Mouse (Mus musculus) stomach, postnatal 0 days (tissue): ENCODE results near the gene Slmap. TPM values are rescaled to one million over a fixed set of nuclear protein-coding genes. Genes with fewer than 3 reads are reported as not detected.
A peak's percentile ranks its signal among the peaks of the same experiment; 100 is the strongest.

Source experiments
- ATAC-seq: fragments of 200-750 bp; cut with Nextera tagmentation; 2 replicates; pipeline ENCODE4 v1.8.0; 2017; ENCODE audit not compliant: low FRiP score, low TSS enrichment
- DNase-seq: peaks from one replicate; pipeline ENCODE4 v3.0.0-alpha.2; 2016; ENCODE audit warnings: low spot score
- H3K27ac ChIP-seq: fragments of 300-500 bp; sonication (generic); replicated peaks from 2 replicates; pipeline ENCODE4 v1.5.1; 2014; ENCODE audit warnings: mild to moderate bottlenecking, control low read depth
- H3K27me3 ChIP-seq: fragments of 300-500 bp; sonication (generic); 2 replicates; pipeline ENCODE4 v1.6.1; 2014; ENCODE audit warnings: low read length; ENCODE audit not compliant: control insufficient read depth, insufficient read depth
- H3K36me3 ChIP-seq: fragments of 300-500 bp; sonication (generic); 2 replicates; pipeline ENCODE4 v1.6.1; 2014; ENCODE audit warnings: low read length, mixed read lengths; ENCODE audit not compliant: control insufficient read depth, insufficient read depth
- H3K4me1 ChIP-seq: fragments of 300-500 bp; sonication (generic); replicated peaks from 2 replicates; pipeline ENCODE4 v1.6.1; 2014; ENCODE audit warnings: antibody characterized with exemption; ENCODE audit not compliant: control insufficient read depth, insufficient read depth
- H3K4me2 ChIP-seq: fragments of 300-500 bp; sonication (generic); replicated peaks from 2 replicates; pipeline ENCODE4 v1.6.1; 2014; ENCODE audit warnings: low read depth, mild to moderate bottlenecking, control low read depth, moderate library complexity
- H3K4me3 ChIP-seq: fragments of 300-500 bp; sonication (generic); 2 replicates; pipeline ENCODE4 v1.5.1; 2014; ENCODE audit warnings: low read depth, low read length, control low read depth
- H3K9ac ChIP-seq: fragments of 300-500 bp; sonication (generic); 2 replicates; pipeline ENCODE4 v1.6.1; 2014; ENCODE audit warnings: mild to moderate bottlenecking, low read length, control low read depth, mixed read lengths
- H3K9me3 ChIP-seq: fragments of 300-500 bp; sonication (generic); 2 replicates; pipeline ENCODE4 v1.6.1; 2016; ENCODE audit warnings: low read length; ENCODE audit not compliant: control insufficient read depth
- CTCF ChIP-seq: IDR thresholded peaks from 2 replicates; pipeline ENCODE4 v1.5.1; 2016; ENCODE audit warnings: antibody characterized with exemption, low read depth, mild to moderate bottlenecking, moderate library complexity
- EP300 ChIP-seq: optimal IDR thresholded peaks from 2 replicates; pipeline ENCODE3; 2016; ENCODE audit warnings: antibody characterized with exemption
- WGBS: fragments of 180-500 bp; shearing (Covaris S2); extraction: QIAGEN DNeasy Blood & Tissue Kit; methylation state at CpG from one replicate; pipeline ENCODE4 v1.1.7; 2014; 5-methylcytosine and 5-hydroxymethylcytosine counted together
- polyA plus RNA-seq: library from polyadenylated mRNA; unstranded; fragments of >200 nt; fragmentation: Nextera tagmentation; extraction: Ambion mirVana; gene quantifications from 2 replicates; pipeline ENCODE4 v1.2.1, GENCODE M21; 2015

Slmap gene
- polyA plus RNA-seq, 1 experiment from 2014 or later: 76.5 TPM

- no peak for DNase-seq
- Histone ChIP-seq H3K27ac (no peak overlapping the region), H3K9ac (no peak overlapping the region), H3K36me3 (no peaks in the 10 kb centered on the region), H3K4me1 (no peaks in the 10 kb centered on the region), H3K4me2 (no peak overlapping the region), H3K9me3 (no peaks in the 10 kb centered on the region), H3K4me3 (no peak overlapping the region), H3K27me3 (no peaks in the 10 kb centered on the region)
- TF ChIP-seq EP300 (no peak), CTCF (peak; percentile 42)
- ATAC-seq: no peak
- 79% methylated on average over 1 of the region's 1 CpGs for WGBS
Measured at GRCm38 (mm10) chr14:26495021-26495420, 39.7 kb downstream of the Slmap start.

- no peak overlapping the region for H3K4me2 ChIP-seq
- ATAC-seq: peak; percentile 74
- peak; percentile 86 for DNase-seq
- no peaks in the 10 kb centered on the region for H3K9me3 ChIP-seq
- no peak overlapping the region for H3K9ac ChIP-seq
- no peaks in the 10 kb centered on the region for H3K4me1 ChIP-seq
- TF ChIP-seq EP300 (no peak), CTCF (peak; percentile 97)
- 24% methylated on average over 2 of the region's 2 CpGs for WGBS
- no peaks in the 10 kb centered on the region for H3K36me3 ChIP-seq
- H3K4me3 ChIP-seq: no peak overlapping the region
- no peaks in the 10 kb centered on the region for H3K27me3 ChIP-seq
- H3K27ac ChIP-seq: no peak overlapping the region
Measured at GRCm38 (mm10) chr14:26491150-26491549, 43.6 kb downstream of the Slmap start.

GRCm38 (mm10) chr14:26488329-26489020 is 46.3 kb downstream of the Slmap start:
- Histone ChIP-seq H3K9ac (no peak overlapping the region), H3K36me3 (no peaks in the 10 kb centered on the region), H3K27me3 (no peaks in the 10 kb centered on the region), H3K4me1 (no peaks in the 10 kb centered on the region), H3K27ac (peak overlapping the region; percentile 65), H3K4me2 (no peak overlapping the region), H3K9me3 (no peaks in the 10 kb centered on the region), H3K4me3 (no peak overlapping the region)
- 55% methylated on average over 9 of the region's 9 CpGs for whole genome bisulfite sequencing
- no peak for DNase-seq
- ATAC-seq: peak; percentile 46; the same call in 1 of the 2 replicates
- TF ChIP-seq EP300 (no peak), CTCF (no peak)

GRCm38 (mm10) chr14:26486416-26487198 is 48.1 kb downstream of the Slmap start:
- H3K9ac ChIP-seq: no peak overlapping the region
- 27% methylated on average over 8 of the region's 8 CpGs for WGBS
- no peak overlapping the region for H3K4me3 ChIP-seq
- peak overlapping the region; percentile 15; the same call in 1 of the 2 replicates for H3K4me2 ChIP-seq
- no peak overlapping the region for H3K27ac ChIP-seq
- H3K27me3 ChIP-seq: no peaks in the 10 kb centered on the region
- H3K36me3 ChIP-seq: no peaks in the 10 kb centered on the region
- no peaks in the 10 kb centered on the region for H3K4me1 ChIP-seq
- peak; percentile 76 for TF ChIP-seq CTCF
- no peak for TF ChIP-seq EP300
- no peaks in the 10 kb centered on the region for H3K9me3 ChIP-seq
- DNase-seq (peak; percentile 37), ATAC-seq (peak; percentile 58; the same call in 1 of the 2 replicates)

- no peak overlapping the region for H3K9ac ChIP-seq
- no peak for DNase-seq
- H3K36me3 ChIP-seq: peaks cover 2% of the 10 kb centered on the region; the same call in 1 of the 2 replicates
- H3K4me1 ChIP-seq: no peaks in the 10 kb centered on the region
- 71% methylated on average over 1 of the region's 1 CpGs for WGBS
- TF ChIP-seq CTCF: no peak
- no peak overlapping the region for H3K4me2 ChIP-seq
- no peaks in the 10 kb centered on the region for H3K27me3 ChIP-seq
- no peak for ATAC-seq
- no peak overlapping the region for H3K27ac ChIP-seq
- no peaks in the 10 kb centered on the region for H3K9me3 ChIP-seq
- no peak overlapping the region for H3K4me3 ChIP-seq
Measured at GRCm38 (mm10) chr14:26481457-26481856, 53.3 kb downstream of the Slmap start.

GRCm38 (mm10) chr14:26477738-26478137 is 57.0 kb downstream of the Slmap start:
- TF ChIP-seq EP300: no peak
- TF ChIP-seq CTCF: no peak
- WGBS: 86% methylated on average over 5 of the region's 5 CpGs
- Histone ChIP-seq H3K4me1 (no peaks in the 10 kb centered on the region), H3K9ac (no peak overlapping the region), H3K4me3 (no peak overlapping the region), H3K27me3 (no peaks in the 10 kb centered on the region), H3K27ac (0 out of 2 replicates have a peak overlapping the region, but pooled peaks have one; percentile 1), H3K9me3 (no peaks in the 10 kb centered on the region), H3K36me3 (peaks cover 2% of the 10 kb centered on the region; the same call in 1 of the 2 replicates), H3K4me2 (no peak overlapping the region)
- no peak for ATAC-seq
- DNase-seq: no peak
